Mouse (Mus musculus): Measurements from ENCODE around the gene Tor2a.

Tor2a gene

GRCm38 (mm10) chr2:32767241-32767640, 10.2 kb downstream of the Tor2a start:
- DNase-seq = no peak

GRCm38 (mm10) chr2:32768661-32769285, 11.7 kb downstream of the Tor2a start:
- peak; percentile 89 to 91 for DNase-seq

- peak; percentile 82 to 84 for DNase-seq
Observed at GRCm38 (mm10) chr2:32769327-32770085, 12.5 kb downstream of the Tor2a start.

GRCm38 (mm10) chr2:32771886-32772285, 14.9 kb downstream of the Tor2a start:
- DNase-seq = no peak

GRCm38 (mm10) chr2:32772626-32773279, 15.7 kb downstream of the Tor2a start:
- no peak for DNase-seq

GRCm38 (mm10) chr2:32775359-32776074, 18.5 kb downstream of the Tor2a start, which contains the start of the genes Ttc16 and Ptrh1:
Gene Ttc16, minus strand, starts transcription at chr2:32775633.
Gene Ptrh1, plus strand, starts transcription at chr2:32775786.
- peak; percentile 99 for DNase-seq

GRCm38 (mm10) chr2:32776192-32776591, 19.2 kb downstream of the Tor2a start:
- DNase-seq = no peak

- no peak for DNase-seq
Observed at GRCm38 (mm10) chr2:32778081-32778480, 21.0 kb downstream of the Tor2a start.

- peak; percentile 84 to 85 for DNase-seq
Observed at GRCm38 (mm10) chr2:32779131-32779530, 22.1 kb downstream of the Tor2a start.

GRCm38 (mm10) chr2:32779714-32780113, 22.7 kb downstream of the Tor2a start:
- DNase-seq = no peak

GRCm38 (mm10) chr2:32781710-32782109, 24.7 kb downstream of the Tor2a start:
- no peak for DNase-seq

GRCm38 (mm10) chr2:32784048-32784681, 27.1 kb downstream of the Tor2a start, which contains the start of gene Cfap157:
Gene Cfap157, minus strand, starts transcription at chr2:32784428.
- no peak for DNase-seq

- DNase-seq = peak; percentile 64 to 83
Observed at GRCm38 (mm10) chr2:32787176-32787575, 30.1 kb downstream of the Tor2a start.

- no peak for DNase-seq
Observed at GRCm38 (mm10) chr2:32788581-32788980, 31.5 kb downstream of the Tor2a start.

- DNase-seq = no peak
Observed at GRCm38 (mm10) chr2:32791297-32791696, 34.3 kb downstream of the Tor2a start.

- DNase-seq = no peak
Observed at GRCm38 (mm10) chr2:32795748-32796418, 38.8 kb downstream of the Tor2a start.

- no peak for DNase-seq
Observed at GRCm38 (mm10) chr2:32798251-32798962, 41.4 kb downstream of the Tor2a start.

GRCm38 (mm10) chr2:32808816-32809566, 52.0 kb downstream of the Tor2a start:
- DNase-seq = no peak
